Mouse (Mus musculus): ENCODE measurements around the gene Slc22a17. TPM values are rescaled to one million over a fixed set of nuclear protein-coding genes. Genes with fewer than 3 reads are reported as not detected.
A peak's percentile ranks its signal among the peaks of the same experiment; 100 is the strongest.

The Slc22a17 gene
- total RNA-seq, 1 experiment, result 5.2 TPM

DNA sequence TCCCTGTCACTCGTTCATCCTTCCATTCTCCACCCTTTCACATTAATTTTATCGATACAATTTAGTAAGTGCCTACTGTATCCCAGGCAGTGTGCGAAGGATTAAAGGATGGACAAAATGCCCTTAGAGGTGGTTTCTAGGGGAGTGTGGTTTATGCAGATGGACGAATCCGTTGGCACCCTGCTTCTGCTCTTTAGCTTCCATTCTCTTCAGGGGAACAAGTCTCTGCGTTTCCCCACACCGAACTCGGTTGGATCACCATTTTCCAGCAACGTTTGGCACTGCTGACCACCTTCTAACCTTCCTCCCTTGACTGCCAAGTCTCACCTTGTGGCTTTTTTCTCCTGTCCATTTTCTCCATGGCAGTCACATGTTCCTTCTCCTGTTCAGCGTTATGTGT lies 411 bp upstream of the Slc22a17 start:
- in situ Hi-C loops (cut with MboI; ENCODE audit: low sequenced_read_pairs in 2 of 2, unreplicated experiment in 2 of 2), result no loop called here
- DNase-seq (ENCODE audit: low read depth, low spot score), result no peak
- H3K9me3 ChIP-seq (ENCODE audit: control insufficient read depth, insufficient read depth, low read depth, low read length), result no peaks in the 10 kb centered on the region; the same call in 1 of the 2 replicates
- H3K27ac ChIP-seq (ENCODE audit: insufficient read depth, low read depth, low read length, poor library complexity, severe bottlenecking), result no peak overlapping the region
- no peak overlapping the region for H3K9ac ChIP-seq (ENCODE audit: insufficient read depth, low read depth, low read length, poor library complexity, severe bottlenecking)
- TF ChIP-seq ZC3H11A (IDR thresholded peaks at IDR 0.05; ENCODE audit: borderline replicate concordance, low read depth, low read length) (no peak), MAFK (IDR thresholded peaks at IDR 0.05; ENCODE audit: insufficient read depth, low read depth, low read length) (no peak), ZNF384 (IDR thresholded peaks at IDR 0.05; ENCODE audit: low read depth, low read length) (no peak), HCFC1 (IDR thresholded peaks at IDR 0.05; ENCODE audit: borderline replicate concordance, insufficient read depth, low read length) (no peak), CHD2 (IDR thresholded peaks at IDR 0.05; ENCODE audit: low read depth, low read length) (no peak)
- peak overlapping the region; percentile 89 to 90; a peak in 3 of 4 replicates for H3K4me3 ChIP-seq (ENCODE audit: insufficient read depth in 1 of 2, low read depth in 1 of 2, low read length in 2 of 2, poor library complexity in 1 of 2, severe bottlenecking in 1 of 2)
- H3K36me3 ChIP-seq (ENCODE audit: control insufficient read depth, insufficient read depth, low read length, poor library complexity, severe bottlenecking), result peaks cover 16% of the 10 kb centered on the region
- H3K4me1 ChIP-seq (ENCODE audit: control insufficient read depth in 2 of 2, insufficient read depth in 2 of 2, low read length in 2 of 2, poor library complexity in 1 of 2), result peaks cover 0 to 8% of the 10 kb centered on the region in 2 experiments; a peak in 2 of 4 replicates

GRCm38 (mm10) chr14:54912109-54912850 lies 652 bp downstream of the Slc22a17 start:
- in situ Hi-C loops (cut with MboI; ENCODE audit: low sequenced_read_pairs in 2 of 2, unreplicated experiment in 2 of 2), result no loop called here
- Histone ChIP-seq H3K27ac (ENCODE audit: insufficient read depth, low read depth, low read length, poor library complexity, severe bottlenecking) (no peak overlapping the region), H3K4me1 (ENCODE audit: control insufficient read depth in 2 of 2, insufficient read depth in 2 of 2, low read length in 2 of 2, poor library complexity in 1 of 2) (peaks cover 0 to 8% of the 10 kb centered on the region in 2 experiments; a peak in 2 of 4 replicates), H3K4me3 (ENCODE audit: insufficient read depth in 1 of 2, low read depth in 1 of 2, low read length in 2 of 2, poor library complexity in 1 of 2, severe bottlenecking in 1 of 2) (peak overlapping the region; percentile 89 to 90), H3K9ac (ENCODE audit: insufficient read depth, low read depth, low read length, poor library complexity, severe bottlenecking) (peak overlapping the region; percentile 72), H3K36me3 (ENCODE audit: control insufficient read depth, insufficient read depth, low read length, poor library complexity, severe bottlenecking) (peaks cover 21% of the 10 kb centered on the region), H3K9me3 (ENCODE audit: control insufficient read depth, insufficient read depth, low read depth, low read length) (no peaks in the 10 kb centered on the region; the same call in 1 of the 2 replicates)
- no peak for DNase-seq (ENCODE audit: low read depth, low spot score)
- TF ChIP-seq CHD2 (IDR thresholded peaks at IDR 0.05; ENCODE audit: low read depth, low read length), result no peak
- TF ChIP-seq ZNF384 (IDR thresholded peaks at IDR 0.05; ENCODE audit: low read depth, low read length), result no peak
- no peak for TF ChIP-seq HCFC1 (IDR thresholded peaks at IDR 0.05; ENCODE audit: borderline replicate concordance, insufficient read depth, low read length)
- no peak for TF ChIP-seq ZC3H11A (IDR thresholded peaks at IDR 0.05; ENCODE audit: borderline replicate concordance, low read depth, low read length)
- no peak for TF ChIP-seq MAFK (IDR thresholded peaks at IDR 0.05; ENCODE audit: insufficient read depth, low read depth, low read length)

GRCm38 (mm10) chr14:54908682-54909081 lies 4.2 kb downstream of the Slc22a17 start:
- H3K27ac ChIP-seq (ENCODE audit: insufficient read depth, low read depth, low read length, poor library complexity, severe bottlenecking), result no peak overlapping the region
- DNase-seq (ENCODE audit: low read depth, low spot score), result no peak
- no peak for TF ChIP-seq MAFK (IDR thresholded peaks at IDR 0.05; ENCODE audit: insufficient read depth, low read depth, low read length)
- TF ChIP-seq ZNF384 (IDR thresholded peaks at IDR 0.05; ENCODE audit: low read depth, low read length), result no peak
- no peak for TF ChIP-seq HCFC1 (IDR thresholded peaks at IDR 0.05; ENCODE audit: borderline replicate concordance, insufficient read depth, low read length)
- TF ChIP-seq ZC3H11A (IDR thresholded peaks at IDR 0.05; ENCODE audit: borderline replicate concordance, low read depth, low read length), result no peak
- no peak for TF ChIP-seq CHD2 (IDR thresholded peaks at IDR 0.05; ENCODE audit: low read depth, low read length)
- no peaks in the 10 kb centered on the region; the same call in 1 of the 2 replicates for H3K9me3 ChIP-seq (ENCODE audit: control insufficient read depth, insufficient read depth, low read depth, low read length)
- in situ Hi-C loops (cut with MboI; ENCODE audit: low sequenced_read_pairs in 2 of 2, unreplicated experiment in 2 of 2), result loop anchor here in 1 of 2 experiments (10.0 kb wide), 1 partner anchor 106 kb away; the partner anchor contains the start of gene Ngdn
- no peak overlapping the region for H3K4me3 ChIP-seq (ENCODE audit: insufficient read depth in 1 of 2, low read depth in 1 of 2, low read length in 2 of 2, poor library complexity in 1 of 2, severe bottlenecking in 1 of 2)
- no peak overlapping the region for H3K9ac ChIP-seq (ENCODE audit: insufficient read depth, low read depth, low read length, poor library complexity, severe bottlenecking)
- peaks cover 6% of the 10 kb centered on the region; the same call in 1 of the 2 replicates for H3K36me3 ChIP-seq (ENCODE audit: control insufficient read depth, insufficient read depth, low read length, poor library complexity, severe bottlenecking)
- H3K4me1 ChIP-seq (ENCODE audit: control insufficient read depth in 2 of 2, insufficient read depth in 2 of 2, low read length in 2 of 2, poor library complexity in 1 of 2), result peaks cover 0 to 10% of the 10 kb centered on the region in 2 experiments; a peak in 2 of 4 replicates

- no peak overlapping the region for H3K27ac ChIP-seq (ENCODE audit: insufficient read depth, low read depth, low read length, poor library complexity, severe bottlenecking)
- no peak for DNase-seq (ENCODE audit: low read depth, low spot score)
- H3K36me3 ChIP-seq (ENCODE audit: control insufficient read depth, insufficient read depth, low read length, poor library complexity, severe bottlenecking), result peaks cover 6% of the 10 kb centered on the region
- in situ Hi-C loops (cut with MboI; ENCODE audit: low sequenced_read_pairs in 2 of 2, unreplicated experiment in 2 of 2), result loop anchor here in 1 of 2 experiments (10.0 kb wide), 1 partner anchor 111 kb away; the partner anchor contains the start of gene Ngdn
- no peak overlapping the region for H3K9ac ChIP-seq (ENCODE audit: insufficient read depth, low read depth, low read length, poor library complexity, severe bottlenecking)
- H3K4me1 ChIP-seq (ENCODE audit: control insufficient read depth in 2 of 2, insufficient read depth in 2 of 2, low read length in 2 of 2, poor library complexity in 1 of 2), result peaks cover 0 to 2% of the 10 kb centered on the region in 2 experiments; a peak in 1 of 4 replicates
- H3K9me3 ChIP-seq (ENCODE audit: control insufficient read depth, insufficient read depth, low read depth, low read length), result no peaks in the 10 kb centered on the region
- TF ChIP-seq CHD2 (IDR thresholded peaks at IDR 0.05; ENCODE audit: low read depth, low read length), result no peak
- no peak for TF ChIP-seq ZC3H11A (IDR thresholded peaks at IDR 0.05; ENCODE audit: borderline replicate concordance, low read depth, low read length)
- TF ChIP-seq HCFC1 (IDR thresholded peaks at IDR 0.05; ENCODE audit: borderline replicate concordance, insufficient read depth, low read length), result no peak
- TF ChIP-seq ZNF384 (IDR thresholded peaks at IDR 0.05; ENCODE audit: low read depth, low read length), result no peak
- TF ChIP-seq MAFK (IDR thresholded peaks at IDR 0.05; ENCODE audit: insufficient read depth, low read depth, low read length), result no peak
- no peak overlapping the region for H3K4me3 ChIP-seq (ENCODE audit: insufficient read depth in 1 of 2, low read depth in 1 of 2, low read length in 2 of 2, poor library complexity in 1 of 2, severe bottlenecking in 1 of 2)
Measured at GRCm38 (mm10) chr14:54903641-54904040, 9.3 kb downstream of the Slc22a17 start.

Measured in ES-E14 (cell line).